Mouse (Mus musculus) right cerebral cortex, postnatal 25 days (tissue): Measurements from ENCODE around the gene Pdcd2l.
"Not testable (repeated sequence)": the region's sequence is repeated elsewhere in the genome, so short reads cannot be mapped to it uniquely, and the experiment has no call there.

Experiments
- DNase-seq: peaks from one replicate; pipeline ENCODE4 v3.0.0; 2022

Pdcd2l gene

DNA sequence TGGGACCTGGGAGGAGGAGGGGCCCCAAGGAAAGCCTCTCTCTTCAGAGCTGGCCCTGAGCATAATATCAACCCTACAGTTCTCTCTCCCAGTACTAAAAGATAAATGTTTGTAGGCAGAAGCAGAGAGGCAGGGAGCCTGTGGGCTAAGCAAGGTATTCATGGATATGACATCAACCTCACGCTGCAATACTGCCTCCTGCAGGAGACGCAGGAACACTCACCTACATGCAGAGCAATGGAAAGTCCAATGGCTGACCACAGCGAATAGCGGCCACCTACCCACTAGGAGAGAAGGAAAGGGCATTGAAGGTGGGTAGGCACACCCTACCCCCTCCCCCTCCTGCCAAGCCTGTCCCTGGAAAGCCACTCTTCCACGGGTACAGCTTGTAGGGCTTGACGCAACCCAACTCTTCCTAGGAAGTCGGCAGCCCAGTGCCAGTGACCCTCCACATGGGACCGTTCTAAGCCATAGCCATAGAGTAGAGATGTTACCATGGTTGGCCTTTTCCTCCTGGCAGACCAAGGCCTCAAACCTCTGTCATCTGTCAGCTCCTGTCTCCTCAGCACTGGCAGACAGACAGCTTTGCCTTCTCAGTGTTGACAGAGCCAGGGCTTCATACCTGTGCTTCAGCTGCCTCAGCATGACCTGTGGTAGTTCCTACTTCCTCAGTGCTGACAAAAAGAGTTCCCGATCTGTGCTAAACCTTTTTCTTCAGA lies 11.7 kb upstream of the Pdcd2l start:
- no peak for DNase-seq

DNA sequence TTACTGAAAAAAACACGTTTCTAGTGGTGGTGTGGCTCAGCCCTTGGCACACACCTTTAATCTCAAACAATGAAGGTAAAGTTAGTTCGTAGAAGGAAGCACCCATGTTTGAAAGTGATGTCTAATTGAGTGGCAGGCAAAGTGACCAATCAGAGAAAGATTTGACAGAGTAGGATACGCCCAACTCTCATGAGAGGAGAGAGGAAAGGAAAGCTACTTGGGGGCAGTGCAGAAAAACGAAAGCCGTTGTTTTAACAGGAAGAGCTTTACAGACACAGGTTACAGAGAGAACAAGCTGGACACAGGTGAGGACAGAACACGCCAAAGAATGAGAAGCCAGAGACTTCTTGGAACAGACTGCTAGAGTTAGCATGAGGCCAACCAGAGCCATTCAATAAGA lies 9.9 kb upstream of the Pdcd2l start:
- DNase-seq, result no peak

DNA sequence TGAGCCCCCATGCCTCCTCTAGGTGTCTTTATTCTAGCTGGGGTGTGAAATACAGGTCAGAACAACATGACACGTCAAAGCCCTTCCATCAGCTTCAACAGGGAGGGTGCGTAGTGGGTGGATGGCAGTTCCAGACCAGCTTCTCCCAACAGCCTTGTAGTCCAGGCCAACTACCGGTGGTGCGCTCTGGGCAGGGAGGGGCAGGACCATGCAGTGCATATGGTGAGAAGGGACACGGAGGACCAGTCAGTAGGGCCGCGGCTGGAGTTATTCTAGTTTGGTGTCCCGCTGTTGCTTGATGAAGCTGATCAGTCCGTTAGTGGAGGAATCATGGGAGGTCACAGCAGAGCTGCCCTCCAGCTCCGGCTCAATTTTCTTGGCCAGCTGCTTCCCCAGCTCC lies 5.7 kb upstream of the Pdcd2l start:
- DNase-seq, result not testable (repeated sequence)

DNA sequence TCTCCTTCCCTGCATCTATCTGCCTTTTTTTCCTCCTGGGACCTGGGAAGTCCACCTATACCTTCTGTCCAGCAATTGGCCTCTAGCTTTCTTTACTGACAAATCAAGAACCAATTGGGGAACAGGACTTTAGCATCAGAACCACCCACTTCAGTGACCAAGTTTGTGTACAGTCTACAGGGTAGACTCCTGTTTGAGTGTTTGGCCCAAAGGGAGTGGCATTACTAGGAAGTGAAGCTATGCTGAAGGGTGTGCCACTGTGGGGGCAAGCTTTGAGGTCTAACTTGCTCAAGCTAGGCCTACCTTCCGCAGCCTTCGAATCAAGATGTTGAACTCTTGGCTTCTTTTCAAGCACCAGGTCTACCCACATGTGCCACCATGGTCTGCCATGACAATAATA lies 4.4 kb upstream of the Pdcd2l start:
- DNase-seq, result no peak

DNA sequence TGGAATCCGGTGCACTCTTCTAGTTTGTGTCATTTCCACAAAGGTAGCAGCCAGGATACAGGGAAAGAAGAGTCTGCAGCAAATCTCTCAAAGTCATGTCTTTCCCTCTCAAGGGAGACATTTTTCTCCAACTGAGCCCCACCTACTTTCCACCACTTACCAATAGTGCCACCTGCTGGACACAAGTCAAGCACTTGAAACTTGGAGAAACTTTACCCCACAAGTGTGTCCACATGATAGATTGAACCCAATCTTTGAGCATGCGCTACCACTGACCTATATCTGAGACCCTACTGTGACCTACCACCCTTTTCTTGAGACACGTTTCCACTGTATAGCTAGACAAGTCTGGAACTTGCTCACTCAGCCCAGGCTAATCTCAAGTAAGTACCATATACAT lies 1.9 kb upstream of the Pdcd2l start:
- no peak for DNase-seq

DNA sequence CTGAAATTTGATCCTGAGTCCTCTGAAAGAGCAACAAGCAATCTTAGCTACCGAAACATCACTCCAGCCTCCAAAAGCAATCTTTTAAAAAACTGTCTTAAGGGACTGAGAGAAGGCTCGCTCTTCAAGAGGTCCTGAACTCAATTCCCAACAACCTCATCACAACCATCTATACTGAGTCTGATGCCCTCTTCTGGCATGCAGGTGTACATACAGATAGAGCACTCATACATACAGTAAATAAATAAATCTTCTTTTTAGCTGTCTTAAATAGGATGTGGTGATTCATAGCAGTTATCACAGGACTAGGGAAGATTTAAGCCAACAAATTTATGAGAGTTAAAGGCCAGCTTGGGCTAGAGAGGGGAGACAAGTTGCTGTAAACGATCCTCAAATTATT lies 829 bp downstream of the Pdcd2l start:
- DNase-seq, result no peak

DNA sequence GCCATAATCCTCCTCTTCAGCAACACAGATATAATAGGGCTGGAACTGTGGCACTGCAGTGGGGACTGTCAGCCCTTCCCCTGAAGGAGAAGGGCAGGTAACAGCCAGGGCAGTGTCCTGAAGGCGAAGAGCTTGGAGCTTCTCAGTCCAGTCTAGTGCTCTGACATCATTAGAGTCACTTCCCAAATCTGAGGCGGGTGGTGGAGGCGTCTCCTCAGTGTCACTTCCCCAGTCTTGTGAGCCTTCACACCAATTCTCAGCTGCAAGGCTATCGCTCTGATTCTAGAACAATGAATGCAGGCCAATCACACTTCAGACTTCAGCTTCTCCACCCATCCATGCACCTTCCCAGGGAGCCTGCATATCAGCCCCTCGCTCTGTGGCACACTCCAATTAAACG lies 3.6 kb downstream of the Pdcd2l start:
- no peak for DNase-seq

DNA sequence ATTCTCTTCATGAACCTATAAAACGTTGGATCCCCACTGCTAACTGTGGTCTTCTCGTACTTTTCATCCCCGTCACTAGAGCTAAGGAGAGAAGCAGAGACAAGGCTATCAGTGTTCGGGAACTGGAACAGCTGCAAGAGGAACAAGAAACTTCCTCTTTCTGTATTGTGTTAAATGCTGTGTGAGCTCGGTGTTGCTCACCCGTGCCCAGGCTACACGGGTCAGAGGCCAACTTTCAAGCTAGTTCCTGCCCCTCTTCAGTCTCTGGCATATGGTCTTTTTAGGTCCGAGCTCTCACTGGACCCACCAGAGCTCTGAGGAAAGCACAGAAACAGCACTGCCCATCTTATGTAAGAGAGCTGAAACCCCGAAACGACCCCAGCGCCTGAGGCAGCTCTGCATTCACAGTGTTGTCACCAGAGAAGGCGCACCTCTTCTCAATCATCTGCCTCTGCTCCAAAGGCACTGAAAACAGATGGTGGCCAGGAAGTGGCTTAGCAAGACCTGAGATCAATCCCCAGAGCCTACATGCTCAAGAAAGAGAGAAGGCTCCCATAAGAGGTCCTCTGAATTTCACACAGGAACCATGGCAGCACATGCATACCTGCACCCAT lies 7.0 kb downstream of the Pdcd2l start:
- DNase-seq, result no peak

DNA sequence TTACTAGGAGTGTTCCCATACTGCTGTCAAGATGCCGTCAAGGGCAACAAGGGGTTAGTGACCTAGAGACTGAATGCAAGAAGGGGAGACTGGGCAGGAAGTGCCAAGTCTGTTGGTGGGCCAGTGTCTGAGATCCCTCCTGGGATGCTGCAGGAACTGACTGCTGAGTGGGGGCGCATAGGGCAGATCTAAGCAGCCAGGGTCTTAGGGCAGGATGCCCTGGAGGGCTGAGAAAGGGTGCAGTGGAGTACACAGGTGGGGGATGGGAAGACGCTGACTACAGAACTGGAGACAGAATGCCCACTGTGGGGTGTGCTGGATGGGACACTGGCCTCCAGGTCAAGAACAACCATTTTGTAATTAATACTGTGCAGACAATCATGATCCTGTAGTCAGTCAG lies 12.7 kb downstream of the Pdcd2l start:
- no peak for DNase-seq

DNA sequence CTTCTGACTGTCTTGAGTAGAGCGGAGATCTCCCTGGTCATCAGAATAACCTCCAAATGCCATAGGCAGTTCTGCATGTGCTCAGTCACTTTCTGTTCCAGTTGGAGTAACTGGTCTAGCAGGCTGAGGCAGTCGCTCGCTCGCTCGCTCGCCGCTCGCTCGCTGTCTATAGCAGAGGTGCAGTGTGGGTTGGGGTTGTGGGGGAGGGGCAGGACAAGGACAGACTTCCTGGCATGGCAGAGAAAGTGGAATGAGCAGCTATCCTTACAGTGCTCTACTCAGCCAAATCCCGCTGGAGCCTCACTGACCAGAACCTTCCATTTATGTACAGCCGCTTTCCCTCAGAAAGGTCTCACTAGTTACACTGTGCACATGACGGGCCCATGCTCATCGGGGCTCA lies 13.1 kb downstream of the Pdcd2l start:
- no peak for DNase-seq

DNA sequence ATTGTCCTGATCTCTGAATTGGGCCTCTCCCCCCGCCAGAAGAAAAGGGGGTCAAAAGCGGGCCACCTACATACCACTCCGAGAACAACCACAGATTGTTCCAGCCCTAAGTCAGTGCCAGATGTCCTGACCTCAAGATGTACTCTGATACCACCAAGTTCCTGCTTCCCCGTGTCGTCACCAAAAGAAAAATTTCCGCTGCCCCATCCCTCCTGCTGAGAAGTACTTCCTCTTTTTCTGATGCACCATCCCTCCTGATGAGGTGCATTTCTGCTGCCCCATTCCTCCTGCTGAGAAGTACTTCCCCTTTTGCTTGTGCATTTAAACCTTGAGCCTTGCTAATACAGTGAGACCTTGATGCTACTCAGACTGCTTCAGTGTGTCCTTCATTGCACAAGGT lies 20.2 kb downstream of the Pdcd2l start:
- not testable (repeated sequence) for DNase-seq

DNA sequence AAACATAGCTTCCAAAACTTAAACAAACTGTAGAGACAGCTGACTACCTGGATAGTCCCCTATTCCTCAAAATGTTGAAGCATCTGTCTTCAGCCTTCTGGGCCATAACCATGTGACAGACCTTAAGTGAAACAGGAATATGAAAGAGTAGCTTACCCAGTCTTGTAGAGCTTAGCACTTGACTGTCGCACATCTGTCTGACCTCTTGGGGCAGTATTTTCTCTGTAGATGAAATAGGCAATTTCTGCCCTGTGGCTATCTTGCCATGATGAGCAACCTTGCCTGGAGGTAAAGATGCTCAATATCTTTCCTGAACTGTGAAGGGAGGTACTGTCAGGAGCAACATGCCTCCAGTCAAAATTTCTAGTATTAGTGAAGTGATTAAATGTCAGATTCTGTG lies 24.2 kb downstream of the Pdcd2l start:
- no peak for DNase-seq

DNA sequence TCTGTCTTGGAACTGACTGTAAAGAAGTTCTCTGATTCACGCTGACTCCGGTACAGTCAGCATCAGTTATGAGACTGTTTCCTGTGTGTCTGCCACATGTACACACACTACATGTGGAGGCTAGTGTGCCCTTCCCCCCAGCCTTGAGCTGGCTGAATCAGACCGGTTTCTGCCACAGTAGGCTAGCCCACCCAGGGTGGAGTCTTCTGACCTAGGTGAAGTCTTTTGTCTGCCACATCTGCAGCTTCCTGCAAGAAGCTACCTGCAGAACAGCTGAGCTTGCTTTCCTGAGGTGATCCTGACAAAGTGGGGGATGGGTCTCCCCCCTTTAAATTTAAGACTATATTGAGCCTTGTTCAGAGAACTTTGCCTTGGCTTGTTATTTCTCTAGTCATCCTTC lies 27.0 kb downstream of the Pdcd2l start, which contains the start of gene Uba2:
Gene Uba2 (minus strand): TSS at position 146 of the 400 bp plus-strand sequence.
- DNase-seq, result no peak

DNA sequence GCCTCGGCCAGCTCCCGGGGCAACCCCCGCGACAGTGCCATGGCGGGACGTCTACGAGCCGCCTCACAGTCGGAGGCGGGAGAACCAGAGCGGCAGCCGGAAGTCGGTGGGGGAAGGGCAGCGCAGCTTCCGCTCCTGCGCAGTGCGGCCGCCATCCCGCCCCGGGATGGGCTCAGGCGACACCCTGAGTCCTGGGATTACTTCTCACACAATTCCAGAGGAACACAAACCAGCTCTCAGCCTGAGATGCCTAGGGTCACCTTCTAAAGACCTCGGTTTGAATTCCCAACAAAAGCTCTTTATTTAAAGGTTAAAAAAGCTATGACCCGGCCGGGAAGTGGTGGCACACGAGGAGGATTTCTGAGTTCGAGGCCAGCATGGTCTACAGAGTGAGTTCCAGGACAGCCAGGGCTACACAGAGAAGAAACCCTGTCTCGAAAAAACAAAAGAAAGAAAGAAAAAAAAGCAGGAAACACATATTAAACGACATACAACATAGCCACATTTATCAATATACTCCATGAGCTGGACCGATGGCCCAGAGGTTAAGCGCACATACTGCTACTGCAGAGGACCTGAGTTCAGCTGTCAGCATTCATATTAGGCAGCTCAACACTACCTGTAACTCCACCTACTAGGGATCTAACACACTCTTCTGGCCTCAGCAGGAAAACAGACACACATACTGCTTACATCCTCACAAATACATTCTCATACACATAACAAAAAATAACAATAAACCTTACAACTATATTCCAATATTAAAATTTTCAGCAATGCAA lies 27.8 kb downstream of the Pdcd2l start:
- DNase-seq, result peak; percentile 93

DNA sequence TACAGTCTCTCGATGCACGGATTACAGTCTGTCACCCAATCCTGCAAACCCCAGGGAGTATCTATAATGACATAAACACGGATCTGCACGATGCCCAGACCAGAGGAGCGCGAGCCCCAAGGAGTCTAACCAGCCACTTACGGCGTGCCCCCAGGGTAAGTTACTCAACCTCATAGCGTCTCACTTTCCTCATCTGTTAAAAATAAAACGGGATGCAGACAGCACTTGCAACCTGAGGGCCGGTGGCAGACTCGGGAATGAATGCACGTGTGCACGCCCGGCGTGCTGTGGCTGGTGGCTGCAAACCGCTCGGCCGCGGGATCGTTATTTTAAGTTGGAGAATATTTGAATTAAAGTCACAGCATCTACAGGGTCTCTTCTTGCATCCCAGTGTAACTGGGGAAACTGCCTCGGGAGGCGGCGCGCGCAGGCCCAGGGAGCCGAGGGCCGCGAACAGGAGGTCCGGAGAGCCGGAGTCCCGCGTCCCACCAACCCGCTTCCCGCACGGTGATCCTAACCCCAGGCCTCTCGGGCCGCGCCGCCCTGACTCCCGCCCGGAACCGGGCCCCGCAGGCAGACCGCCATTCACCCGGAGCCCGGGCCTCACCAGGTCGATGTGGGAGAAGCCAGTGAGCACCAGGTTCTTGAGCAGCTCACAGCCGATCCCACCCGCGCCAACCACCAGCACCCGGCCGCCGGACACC lies 28.5 kb downstream of the Pdcd2l start:
- no peak for DNase-seq

DNA sequence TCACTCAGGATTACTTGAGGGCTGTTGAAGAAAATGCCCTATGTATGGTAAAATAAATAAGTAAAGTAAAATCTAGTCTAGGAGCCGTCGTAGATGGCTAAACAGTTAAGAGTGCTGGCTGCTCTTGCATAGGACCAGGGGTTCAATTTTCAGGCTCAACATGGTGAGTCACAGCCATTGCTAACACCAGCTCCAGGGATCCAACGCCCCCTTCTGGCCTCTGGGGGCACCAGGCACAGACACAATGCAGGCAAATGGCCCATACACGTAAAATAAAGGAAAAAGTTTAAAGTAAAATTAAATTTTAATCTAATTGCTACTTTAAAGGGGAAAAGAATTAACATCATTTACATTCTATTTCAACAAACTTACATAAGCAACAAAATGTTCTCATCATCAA lies 29.6 kb downstream of the Pdcd2l start:
- DNase-seq, result no peak

DNA sequence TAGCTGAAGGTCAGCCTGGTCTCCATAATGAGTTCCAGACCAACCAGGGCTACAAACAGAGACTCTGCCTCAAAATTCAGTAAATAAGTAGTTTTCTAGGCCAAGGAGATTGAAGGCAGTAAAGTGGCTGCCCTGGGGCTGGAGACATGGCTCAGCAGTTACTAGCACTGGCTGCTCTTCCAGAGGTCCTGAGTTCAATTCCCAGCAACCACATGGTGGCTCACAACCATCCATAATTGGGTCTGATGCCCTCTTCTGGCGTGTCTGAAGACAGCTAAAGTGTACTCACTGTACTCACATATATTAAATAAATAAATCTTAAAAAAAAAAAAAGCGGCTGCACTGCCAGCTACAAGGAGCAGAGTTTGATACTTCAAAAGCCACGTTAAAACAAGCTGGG lies 30.5 kb downstream of the Pdcd2l start:
- no peak for DNase-seq

DNA sequence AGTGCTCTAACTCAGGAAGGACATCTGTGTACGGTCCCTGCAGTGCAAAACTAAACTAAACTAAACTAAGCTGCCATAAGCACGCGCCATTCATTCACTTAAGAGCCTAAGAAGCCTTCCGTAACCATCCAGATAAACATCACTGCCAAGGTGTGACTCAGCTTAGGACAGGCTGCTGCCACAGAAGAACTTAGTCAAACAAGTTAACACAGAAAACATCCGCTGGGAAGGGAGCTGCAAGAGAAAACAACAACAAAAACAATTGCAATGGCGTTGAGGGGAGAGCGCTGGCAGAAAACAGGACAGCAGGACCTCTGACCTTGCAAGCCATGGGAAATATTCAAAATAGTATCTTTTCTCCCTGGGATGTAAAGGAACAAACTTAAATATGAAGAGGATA lies 31.8 kb downstream of the Pdcd2l start:
- DNase-seq, result no peak

DNA sequence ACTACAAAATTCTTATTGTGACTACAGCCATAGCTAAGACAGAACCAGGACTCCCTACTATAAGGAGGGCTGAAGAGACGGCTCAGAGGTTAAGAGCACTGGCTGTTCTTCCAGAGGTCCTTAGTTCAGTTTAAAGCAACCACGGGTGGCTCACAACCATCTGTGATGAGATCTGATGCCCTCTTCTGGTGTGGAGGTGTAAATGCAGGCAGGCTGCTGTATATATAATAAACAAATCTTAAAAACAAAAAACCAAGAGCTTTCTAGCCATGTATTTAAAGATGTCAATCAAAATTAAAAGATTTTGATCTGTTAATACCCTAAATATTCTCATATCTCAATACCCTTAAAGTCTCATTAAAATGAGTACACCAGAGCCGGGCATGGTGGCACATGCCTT lies 37.3 kb downstream of the Pdcd2l start:
- no peak for DNase-seq

DNA sequence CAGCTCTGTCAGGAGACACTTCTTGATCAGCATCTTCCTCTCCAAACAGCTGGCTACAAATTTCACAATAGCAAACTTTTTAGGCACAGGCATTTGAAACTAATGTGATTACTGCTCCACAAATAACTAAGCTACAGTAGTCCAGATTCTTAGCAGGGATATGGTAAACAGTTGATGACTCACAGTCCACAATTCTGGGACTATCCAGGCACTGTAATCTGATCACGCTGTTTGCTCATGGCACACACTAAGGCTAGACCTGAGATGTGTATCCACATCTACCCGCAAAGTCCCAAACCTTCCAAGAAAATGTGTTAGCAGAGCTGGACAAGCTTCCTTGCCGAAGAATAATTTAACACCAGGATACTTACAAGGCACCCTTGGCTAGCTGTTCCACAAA lies 38.5 kb downstream of the Pdcd2l start:
- no peak for DNase-seq

DNA sequence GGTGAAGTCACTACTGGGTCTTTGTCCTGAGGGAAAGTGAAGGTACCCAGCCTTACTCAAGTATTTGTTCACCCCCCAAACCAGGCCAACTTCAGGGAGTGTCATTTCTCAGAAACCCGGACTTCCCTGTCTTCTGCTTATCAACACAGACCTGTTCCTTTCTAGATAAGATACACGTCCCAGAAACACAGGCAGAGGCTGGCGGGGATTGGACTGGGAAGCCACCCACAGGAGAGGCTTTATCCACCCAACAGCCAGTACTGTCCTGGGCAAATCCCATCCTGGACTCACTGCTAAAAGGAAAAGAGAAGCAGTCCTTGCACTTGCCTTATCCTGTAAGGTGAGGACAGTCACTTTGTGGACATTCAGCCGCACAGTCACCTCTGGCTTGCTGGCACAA lies 49.3 kb downstream of the Pdcd2l start:
- no peak for DNase-seq

DNA sequence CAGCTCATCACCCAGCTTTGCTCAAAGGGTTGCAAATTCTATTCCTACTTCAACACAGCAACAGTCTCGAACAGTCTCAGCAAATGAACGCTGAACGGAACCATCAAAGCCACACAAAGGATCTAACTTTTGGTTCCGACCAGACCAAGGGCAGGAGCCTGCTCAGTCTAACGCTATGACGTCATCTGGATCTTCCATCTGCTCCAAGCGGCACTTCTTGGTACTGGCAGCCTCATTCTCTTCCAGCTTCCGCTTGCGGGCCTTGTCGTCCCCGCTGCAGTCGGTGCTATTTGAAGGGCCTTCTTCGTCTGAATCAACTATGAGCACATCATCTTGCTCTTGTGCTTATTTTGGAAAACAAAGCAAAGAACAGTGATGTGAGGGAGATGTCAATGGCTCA lies 55.3 kb downstream of the Pdcd2l start:
- DNase-seq, result peak; percentile 31

DNA sequence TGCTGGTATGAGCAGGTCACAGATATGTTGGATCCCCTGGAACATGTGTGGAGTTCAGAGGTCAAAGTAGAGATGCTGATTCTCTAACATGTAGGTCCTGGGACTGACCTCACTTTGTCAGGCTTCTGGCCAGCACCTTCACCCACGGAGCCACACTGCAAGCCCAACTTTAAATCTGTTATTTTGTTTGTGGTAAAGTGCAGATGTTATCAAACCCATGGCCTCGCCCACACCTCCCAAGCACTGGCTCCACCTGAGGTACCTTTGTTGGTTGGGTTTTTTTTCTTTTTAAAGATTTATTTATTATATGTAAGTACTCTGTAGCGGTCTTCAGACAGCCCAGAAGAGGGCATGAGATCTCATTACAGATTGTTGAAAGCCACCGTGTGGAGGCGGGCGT lies 57.0 kb downstream of the Pdcd2l start:
- no peak for DNase-seq
